Mouse (Mus musculus) frontal cortex, postnatal 10 days (tissue): ENCODE data around the gene Filip1l.

Experiments
- DNase-seq, 2 experiments: peaks; one replicate each; pipeline ENCODE4 v3.0.0; 2022; ENCODE audit warnings: low spot score in 2 of 2, mixed read lengths in 1 of 2

Gene Filip1l

DNA sequence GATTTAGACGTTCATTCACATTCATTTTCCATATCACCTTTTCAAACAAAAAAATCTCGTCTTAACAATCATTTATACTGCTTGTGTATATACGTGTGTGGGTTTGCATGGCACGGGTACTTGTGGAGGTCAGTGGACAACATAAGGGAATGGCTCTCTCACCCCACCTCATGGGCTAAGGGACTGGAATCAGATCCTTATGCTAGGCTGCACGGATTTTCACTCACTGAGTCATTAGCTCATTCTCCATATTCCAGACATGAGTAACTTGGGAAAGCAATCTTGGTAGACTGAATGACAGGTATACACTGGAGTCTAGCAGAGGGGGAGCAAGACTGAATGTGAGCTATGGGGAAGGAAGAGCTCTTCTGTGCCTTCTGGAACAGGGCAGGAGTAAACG, 80.8 kb downstream of the Filip1l start:
- DNase-seq: no peak

DNA sequence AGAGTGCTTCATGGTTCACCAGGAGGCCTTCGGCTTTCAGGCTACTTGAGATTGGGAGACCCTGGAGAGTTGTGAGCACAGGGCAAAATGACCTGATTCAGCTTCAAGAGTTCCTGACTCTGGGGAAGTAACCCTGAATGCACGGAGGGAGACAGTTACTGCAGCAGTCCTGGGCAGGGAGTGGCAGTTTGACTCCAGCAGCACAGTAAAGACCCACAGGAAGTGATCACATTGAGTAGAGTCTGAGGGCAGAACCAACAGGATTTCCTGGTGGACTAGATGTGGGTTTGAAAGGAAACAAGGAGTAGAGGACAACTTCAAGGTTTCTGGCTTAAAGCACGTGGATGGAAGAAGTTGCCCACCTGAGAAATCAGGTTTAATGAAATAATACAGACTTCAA, 81.7 kb downstream of the Filip1l start:
- DNase-seq: no peak

DNA sequence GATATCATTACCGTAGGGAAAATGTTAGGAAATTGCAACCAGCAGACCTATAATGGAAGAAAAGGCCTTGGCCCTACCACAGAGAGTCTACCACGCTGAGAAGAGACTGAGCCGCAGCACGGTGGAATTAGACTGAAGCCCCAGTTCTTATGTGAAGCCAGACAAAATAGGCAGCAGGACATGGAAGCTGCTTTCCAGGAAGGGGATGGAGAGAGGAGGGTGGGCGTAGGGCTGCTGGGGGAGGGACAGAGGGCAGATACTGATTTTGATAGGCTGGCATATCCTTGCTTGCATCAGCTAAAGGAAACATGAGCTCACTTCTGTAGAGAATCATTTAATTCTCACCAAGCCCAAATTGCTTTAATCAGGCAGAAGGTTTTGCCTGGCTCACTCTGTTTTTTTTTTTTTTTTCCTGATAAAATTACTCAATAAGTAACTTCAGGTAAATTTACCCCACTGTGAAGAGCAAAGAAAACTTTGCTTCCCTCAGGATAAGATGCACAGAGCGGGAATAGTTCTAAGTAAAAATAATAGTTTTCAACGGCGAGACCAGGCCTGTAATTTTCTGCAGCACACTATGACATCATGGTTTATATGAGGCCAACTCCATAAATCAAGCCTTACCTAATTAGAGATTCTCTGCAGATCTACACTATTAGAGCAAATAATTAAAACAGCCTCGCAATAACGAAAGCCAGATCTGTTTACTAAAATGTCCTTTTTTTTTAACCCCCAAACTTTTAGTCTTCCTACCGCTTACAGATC, 84.8 kb downstream of the Filip1l start:
- DNase-seq: no peak

DNA sequence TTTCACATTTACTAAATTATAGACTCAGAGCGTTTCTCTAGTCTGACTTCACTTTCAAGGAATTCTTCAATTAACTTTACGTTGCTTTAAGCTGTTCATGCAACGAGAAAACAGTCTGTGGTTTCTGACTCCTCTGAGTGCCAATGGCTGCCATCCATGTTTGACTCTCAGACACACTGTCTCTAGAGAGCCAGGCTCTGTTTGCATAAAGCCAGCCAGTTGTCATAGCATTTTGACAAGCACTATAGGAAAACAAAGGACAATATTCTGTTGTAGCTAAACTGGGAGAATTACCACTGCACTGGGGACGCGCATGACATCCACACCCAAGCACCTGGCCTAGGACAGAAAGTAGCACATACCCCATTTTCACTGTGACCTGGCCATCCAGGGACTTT, 85.4 kb downstream of the Filip1l start:
- no peak for DNase-seq

DNA sequence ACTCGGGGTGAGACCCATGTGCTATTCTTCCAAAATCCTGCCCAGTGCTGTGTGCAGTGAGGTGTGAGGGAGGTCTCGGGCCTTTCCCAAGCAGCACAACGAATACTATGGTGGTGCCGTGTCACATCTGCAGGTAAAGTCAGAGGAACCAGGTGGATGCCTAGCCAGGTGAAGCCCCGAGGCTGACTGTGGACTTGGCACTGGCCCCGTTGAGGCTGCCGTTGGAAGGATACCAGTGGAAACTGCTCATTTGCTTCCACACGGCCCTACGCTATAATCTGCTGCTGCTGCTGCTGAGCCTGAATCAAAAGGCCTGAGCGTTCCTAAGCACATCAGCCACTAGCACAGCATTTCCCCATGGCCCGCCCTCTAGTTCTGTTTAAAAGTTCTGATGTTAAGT, 86.3 kb downstream of the Filip1l start:
- DNase-seq: no peak

DNA sequence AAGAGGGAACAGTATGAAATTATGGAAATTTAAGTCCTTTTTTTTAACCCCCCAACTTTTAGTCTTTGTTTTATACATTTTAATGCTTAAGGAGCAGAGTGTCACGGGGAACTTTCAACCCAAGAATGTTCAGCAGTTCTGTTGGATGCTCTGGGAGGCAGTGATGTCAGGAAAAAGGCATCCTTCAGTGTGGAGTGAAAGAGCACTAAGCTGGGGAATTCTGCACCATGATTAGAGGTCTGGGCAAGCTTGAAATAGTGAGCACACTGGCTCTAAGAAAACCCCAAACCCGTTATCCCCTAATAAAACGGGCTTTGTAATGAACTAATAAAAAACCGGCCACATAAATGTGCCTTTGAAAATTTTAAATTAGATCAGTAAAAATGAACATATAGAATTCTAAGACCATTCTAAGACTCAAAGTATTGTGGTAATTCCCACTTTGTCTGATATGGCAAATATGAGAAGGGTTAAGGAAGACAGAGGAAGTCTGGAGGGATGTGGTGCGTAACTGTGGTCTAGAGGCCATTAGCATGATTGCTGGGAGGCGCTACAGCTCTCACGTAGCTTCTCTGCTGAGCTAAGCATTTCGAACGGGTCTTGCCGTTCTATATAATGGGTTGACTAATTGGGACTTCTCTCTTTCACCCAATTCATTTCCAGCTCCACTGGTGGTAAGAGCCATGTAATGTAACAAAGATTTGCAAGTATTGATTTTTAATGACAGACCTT, 88.0 kb downstream of the Filip1l start:
- no peak for DNase-seq

DNA sequence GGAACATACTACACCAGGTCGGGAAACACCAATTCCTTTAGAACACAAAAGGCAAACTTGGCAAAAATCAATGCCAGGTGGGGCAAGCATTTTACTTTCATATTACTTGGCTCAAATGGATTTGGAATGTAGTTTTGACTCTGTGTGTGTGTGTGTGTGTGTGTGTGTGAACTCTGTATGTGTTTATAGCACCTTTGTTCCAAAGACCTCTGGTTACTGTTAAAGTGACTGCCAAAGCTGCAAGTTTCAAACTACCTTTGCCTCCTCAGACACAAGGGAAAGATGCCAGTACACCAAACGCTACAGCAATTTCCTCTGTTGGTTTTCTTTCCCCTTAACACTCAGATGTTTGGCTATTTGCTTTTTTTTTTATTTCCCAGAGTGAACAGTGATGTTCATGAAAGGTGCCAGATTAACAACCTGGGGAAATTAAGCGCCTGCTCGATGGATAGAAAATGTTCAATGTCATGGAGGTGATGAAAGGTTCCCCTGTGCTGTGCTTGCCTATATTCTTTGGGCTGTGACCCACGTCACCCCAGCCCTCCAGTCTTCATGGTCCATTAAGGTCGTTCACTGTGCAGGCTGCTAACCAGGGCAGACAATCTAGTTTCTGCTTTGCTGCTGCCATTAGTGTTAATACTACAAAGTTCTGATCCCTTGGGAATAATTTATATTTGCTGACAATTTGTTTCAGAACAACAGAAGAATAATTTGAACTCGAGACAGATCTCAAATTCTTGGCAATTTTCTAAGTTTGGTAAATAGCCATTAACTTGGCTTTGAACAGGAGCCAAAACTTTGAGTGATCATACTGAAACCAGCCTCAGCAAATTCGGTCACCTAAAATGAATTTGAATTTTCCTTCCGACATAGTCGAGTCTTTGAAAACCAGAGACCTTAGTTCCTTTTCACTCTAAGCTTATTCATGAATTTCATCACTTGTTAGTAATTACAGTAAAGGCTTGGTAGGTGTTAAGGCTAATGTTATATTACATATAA, 92.5 kb downstream of the Filip1l start:
- DNase-seq: no peak

DNA sequence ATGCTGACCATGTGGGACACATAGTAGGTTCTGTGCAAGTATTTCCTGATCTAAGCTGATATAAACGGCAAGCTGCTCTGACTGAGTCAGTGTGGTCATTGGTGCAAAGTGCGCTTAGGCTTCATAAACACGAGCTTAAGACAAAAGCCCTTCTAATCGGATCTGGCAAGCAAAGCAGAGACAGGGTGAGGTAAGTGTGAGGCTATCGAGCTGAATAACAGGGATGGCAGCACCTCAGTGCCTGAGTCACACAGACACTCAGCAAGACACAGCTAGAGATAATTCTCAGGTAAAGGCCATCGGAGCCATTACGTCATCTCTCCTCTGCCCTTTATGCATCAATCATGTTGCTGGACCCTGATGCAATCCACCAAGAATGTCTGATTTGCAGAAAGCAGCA, 100.1 kb downstream of the Filip1l start:
- no peak for DNase-seq

DNA sequence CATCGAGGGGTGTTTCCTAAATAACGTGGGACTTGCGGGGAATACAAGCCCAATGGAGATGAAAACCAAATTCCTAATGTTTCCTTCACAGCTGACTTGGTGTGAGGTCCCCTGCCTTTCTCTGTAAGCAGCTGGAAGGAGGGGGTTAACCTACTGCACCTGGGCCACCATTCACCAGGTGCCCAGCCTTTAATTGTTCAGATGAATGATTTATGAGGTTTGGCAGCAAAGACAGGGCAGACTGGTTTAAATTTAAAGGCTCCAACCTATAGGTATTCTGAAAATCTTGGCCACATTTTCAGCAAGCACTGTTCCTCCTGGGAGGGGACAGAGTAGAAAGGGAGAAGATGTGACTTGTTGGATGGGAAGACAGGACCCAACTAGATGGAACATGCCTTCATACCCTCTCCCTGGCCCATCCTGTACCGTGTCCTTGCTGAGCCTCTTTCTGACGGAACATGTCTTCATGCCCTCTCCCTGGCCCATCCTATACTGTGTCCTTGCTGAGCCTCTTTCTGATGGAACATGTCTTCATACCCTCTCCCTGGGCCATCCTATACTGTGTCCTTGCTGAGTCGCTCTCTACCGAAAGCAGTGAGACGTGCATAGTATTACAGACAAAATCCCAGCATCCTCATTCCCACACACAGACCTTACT, 101.3 kb downstream of the Filip1l start:
- DNase-seq: no peak

DNA sequence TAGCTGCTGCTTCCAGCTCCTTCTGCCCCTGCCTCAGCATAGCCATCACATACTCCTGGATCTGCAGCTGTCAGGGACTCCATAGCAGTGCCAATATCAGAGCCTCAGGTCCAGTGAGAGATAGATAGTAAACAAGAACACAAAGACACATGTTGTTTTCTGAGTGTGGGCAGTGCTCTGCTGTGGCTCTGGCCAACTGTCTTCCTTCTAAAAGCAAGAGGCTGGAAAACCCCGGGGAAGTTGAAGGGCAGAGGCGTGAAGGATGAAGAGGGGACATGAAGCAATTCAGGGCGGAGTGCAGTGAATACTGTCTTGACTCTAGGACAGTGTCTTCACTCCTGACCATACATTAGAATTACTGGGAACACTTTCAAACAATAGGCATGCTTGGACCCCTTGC, 102.7 kb downstream of the Filip1l start:
- DNase-seq: no peak

DNA sequence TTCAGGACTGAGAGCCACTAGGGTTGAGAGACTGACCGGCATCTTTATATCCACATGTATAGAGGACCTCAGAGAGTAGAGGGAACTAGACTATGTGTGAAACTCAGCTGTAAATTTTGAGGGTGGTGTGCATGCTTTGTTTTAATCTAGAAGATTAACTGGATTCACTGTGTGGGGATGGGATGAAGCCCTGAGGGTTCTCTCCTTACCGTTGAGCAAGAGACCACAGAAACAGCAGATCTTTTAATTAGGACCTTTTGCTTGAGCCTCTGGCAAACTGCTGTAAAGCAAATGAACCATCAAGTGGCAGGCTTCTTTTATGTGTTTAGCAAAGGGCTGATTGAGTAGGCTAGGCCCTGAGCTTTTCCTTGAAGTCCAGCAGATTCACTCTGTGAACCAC, 103.1 kb downstream of the Filip1l start:
- DNase-seq: no peak

DNA sequence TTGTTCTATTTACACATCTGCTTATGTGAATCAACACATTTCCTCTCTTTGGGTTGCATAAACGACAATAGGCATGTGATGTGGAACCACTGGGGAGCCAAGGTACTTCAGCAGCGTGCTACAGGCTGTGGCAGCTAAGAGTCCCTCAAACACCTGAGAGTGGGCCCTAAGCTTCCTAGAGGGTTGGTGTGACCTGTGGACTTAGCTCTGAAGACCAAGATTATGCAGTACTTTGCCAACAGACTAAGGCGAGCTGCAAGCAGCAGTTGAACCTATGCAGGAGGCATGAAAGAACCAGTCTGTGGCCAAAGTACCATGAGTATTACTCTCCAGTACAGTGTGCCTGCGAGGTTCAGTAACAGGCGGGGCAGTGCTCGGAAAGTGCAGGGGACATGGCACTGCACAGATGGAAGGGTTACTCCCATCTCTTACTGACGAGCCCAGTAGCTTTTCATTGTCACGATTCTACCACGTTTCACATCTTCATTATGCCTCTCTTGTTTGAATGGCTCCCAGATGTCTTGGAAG, 112.6 kb downstream of the Filip1l start:
- no peak for DNase-seq

DNA sequence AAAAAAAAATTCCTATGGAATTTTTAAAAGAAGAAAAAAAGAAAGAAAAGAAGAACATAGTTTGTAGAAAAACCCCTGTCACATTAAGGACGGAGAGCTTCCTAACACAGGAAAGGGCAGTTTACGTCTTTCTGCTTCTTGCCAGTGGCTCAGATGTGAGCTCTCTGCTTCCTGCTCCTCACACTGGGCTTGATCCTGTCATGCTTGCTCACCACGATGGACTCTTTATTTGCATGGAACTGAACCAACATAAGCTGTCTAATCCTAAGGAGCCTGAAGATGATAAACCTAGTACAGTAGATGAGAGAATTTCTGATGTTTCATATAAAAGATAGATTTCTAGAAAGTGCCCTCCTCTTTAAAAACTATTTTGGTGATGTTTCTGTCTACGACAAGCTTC, 116.4 kb downstream of the Filip1l start:
- no peak for DNase-seq

DNA sequence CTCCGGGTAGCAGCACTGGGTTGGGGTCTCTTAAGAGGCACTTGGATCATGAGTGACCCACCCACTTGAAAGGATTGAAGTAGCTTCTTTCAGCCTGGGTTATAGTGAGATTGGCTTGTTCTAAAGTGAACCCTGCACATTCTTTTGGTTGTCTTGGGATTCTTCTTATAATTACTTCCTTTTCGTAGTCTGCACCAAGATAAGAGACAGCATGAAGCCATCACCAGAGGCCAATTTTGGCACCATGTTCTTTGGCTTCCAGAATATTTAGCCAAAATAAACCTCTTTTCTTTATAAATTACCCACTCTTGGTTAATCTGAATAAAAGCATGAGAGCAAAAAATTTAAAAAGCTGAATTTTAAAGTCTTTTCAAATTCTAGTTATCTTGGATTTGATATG, 117.0 kb downstream of the Filip1l start:
- no peak for DNase-seq

DNA sequence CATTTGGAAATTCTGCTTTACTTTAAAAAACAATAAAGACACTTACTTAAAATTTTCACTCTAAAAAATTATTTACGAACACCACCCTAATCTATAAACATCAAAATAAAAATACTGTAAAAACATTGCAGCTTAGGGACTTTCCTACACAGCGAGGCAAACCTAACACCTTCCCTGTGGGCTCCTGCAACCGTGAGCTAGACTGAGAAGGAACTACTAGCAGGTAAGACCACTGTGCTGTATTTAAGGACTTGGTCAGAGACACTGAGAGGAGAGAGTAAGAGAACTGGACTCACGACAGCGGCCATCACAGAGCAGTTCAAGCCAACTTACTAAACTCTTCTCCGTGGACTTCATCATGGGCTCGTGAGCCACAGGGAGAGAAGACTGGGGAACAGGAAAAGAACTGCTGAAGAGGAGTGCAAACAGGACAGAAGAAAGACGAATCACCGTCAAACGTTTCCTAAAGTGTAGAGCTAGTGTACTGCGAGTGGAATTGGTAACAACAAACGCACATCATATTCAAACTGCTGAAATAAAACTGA, 117.5 kb downstream of the Filip1l start:
- no peak for DNase-seq

DNA sequence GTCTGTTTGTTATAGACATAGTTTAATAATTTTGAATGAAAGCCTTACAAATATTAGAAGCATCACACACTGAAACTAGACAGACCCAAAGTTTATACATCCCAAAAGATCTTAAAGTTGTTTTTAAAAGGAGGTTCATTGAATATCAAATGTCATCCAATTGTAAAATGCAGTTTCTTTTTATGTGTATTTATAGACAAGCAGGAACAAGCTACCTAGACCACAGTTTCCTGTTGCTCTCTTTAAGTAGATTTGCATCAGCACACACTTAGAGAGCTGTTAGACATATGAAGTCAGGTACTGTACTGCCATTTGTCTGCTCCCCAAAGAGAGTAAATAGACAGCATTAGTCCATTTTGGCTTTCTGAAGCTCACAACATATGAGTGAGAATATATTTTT, 118.2 kb downstream of the Filip1l start:
- DNase-seq: no peak

DNA sequence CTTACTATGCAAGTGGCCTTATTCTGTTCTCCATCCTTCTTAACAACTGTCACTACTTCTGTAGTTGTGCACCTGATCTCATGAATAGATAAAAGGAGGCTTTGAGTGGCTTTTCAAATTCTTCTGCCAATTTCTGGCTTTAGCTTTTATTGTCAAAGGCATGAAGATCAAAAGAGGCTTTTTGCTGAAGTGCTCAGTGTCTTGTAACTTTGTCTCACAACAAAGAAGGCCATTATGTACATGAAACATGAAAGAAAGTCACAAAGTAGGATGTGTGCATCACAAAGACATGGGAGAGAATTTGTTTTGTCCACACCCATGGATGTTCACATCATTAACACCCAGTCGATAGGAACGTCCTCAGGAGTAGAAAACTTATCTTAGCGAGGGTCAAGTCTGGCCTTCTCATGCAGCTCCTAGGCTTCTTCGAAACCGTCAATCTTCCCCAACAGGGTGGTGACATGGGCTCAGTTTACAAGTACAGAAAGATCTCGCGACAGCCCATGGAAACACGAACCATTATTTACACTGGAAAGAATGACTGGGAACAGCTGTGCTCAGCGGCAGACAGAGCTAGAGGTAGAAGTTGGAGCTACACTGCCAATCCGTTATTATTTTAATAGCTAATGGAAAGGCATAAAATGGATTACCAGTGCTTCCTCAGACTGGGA, 120.7 kb downstream of the Filip1l start:
- DNase-seq: no peak

DNA sequence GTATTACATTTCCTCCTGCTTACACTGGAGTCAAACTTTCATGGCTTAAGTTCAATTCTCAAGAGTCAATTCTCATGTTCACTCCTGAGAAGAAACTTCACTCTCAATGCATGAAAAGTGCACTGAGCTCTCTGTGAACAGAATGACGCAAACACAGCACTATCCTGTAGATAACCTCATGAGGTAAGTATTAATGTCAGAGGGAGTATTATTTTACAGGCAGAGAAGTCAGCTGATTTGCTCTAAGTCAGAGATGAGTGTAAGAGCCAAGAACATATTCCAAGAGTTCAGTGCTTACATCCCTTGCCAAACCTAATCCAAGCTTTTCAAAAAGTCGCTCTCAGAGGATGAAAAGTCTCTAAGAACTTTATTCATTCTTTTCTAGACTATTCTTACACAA, 125.6 kb downstream of the Filip1l start:
- no peak for DNase-seq

DNA sequence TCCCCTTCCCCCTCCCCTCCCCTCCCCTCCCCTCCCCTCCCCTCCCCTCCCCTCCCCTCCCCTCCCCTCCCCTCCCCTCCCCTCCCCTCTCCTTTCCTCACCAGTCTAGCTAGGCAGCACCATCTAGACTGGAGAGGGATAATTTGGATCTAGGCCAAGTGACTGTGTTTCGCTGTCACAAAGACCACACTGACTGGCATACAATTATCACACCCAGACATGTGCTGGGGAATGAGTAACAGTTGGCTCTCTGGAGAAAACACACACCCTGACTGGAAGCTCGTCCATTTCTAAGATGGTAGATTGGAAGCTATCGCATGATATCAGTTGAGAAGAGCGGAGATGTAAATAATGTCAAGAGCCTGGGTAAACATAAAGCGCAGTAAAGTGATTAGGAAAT, 126.9 kb downstream of the Filip1l start:
- no peak for DNase-seq

DNA sequence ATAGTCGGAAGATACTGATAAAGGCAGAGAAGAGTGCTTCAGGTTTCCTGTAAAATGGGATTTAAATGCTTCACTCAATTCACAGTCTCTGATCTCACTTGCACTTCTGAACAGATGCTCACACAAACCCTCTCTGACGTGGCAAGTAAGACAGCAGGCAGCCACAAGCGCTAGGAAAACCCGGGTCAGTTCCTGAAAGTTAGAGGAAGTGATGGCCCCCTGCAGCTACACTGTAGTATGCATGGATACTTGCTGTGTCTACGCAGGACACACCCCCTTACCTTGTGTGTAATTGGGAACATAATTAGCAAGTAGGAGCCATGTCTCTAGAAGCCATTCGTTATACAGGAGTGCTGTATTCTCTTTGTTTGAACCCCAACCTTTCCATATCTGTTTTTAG, 129.4 kb downstream of the Filip1l start:
- no peak for DNase-seq

DNA sequence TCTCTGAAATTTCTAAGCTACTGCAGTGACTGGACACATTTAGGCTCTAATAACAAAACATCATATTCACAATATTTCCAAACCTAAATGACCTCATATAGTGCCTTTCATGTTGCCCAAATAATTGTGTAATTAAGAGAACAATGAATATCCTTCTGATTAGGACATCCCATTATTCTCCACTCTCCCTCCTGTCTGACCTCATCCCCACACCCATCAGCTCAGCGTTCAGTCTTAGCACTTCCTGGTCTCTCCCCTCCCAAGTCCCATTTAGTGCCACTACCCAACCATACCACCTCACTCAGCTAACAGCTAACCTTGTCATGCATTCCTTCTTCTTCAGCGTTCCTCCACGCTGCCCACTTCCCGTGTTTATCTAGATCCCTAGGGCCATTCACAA, 130.0 kb downstream of the Filip1l start:
- DNase-seq: no peak
